Mouse (Mus musculus) lung, embryonic 14.5 days (tissue): Measurements from ENCODE around the gene Hapln2. TPM values are rescaled to one million over a fixed set of nuclear protein-coding genes. Genes with fewer than 3 reads are reported as not detected.
A peak's percentile ranks its signal among the peaks of the same experiment; 100 is the strongest.

ENCODE experiments used
- ATAC-seq: fragments of 200-750 bp; cut with Nextera tagmentation; 2 replicates; pipeline ENCODE4 v1.8.0; 2017; ENCODE audit warnings: mild to moderate bottlenecking, moderate TSS enrichment, moderate library complexity; ENCODE audit not compliant: insufficient read depth
- DNase-seq: peaks from one replicate; pipeline ENCODE4 v3.0.0-alpha.2; 2015
- H3K27ac ChIP-seq: fragments of 300-500 bp; sonication (generic); 2 replicates; pipeline ENCODE4 v1.5.1; 2014; ENCODE audit warnings: low read depth, mild to moderate bottlenecking, moderate library complexity
- H3K27me3 ChIP-seq: fragments of 300-500 bp; sonication (generic); 2 replicates; pipeline ENCODE4 v1.6.1; 2014; ENCODE audit warnings: low read length, control low read depth; ENCODE audit not compliant: insufficient read depth
- H3K36me3 ChIP-seq: fragments of 300-500 bp; sonication (generic); 2 replicates; pipeline ENCODE4 v1.6.1; 2014; ENCODE audit warnings: control low read depth; ENCODE audit not compliant: insufficient read depth
- H3K4me1 ChIP-seq: fragments of 300-500 bp; sonication (generic); 2 replicates; pipeline ENCODE4 v1.6.1; 2014; ENCODE audit warnings: antibody characterized with exemption, control low read depth; ENCODE audit not compliant: insufficient read depth
- H3K4me2 ChIP-seq: fragments of 300-500 bp; sonication (generic); 2 replicates; pipeline ENCODE4 v1.6.1; 2014; ENCODE audit warnings: mild to moderate bottlenecking
- H3K4me3 ChIP-seq: fragments of 300-500 bp; sonication (generic); 2 replicates; pipeline ENCODE4 v1.5.1; 2014; ENCODE audit warnings: low read depth, low read length
- H3K9ac ChIP-seq: fragments of 300-500 bp; sonication (generic); 2 replicates; pipeline ENCODE4 v1.6.1; 2014
- H3K9me3 ChIP-seq: fragments of 300-500 bp; sonication (generic); 2 replicates; pipeline ENCODE4 v1.6.1; 2016; ENCODE audit warnings: low read depth, low read length, control low read depth
- CTCF ChIP-seq: IDR thresholded peaks from 2 replicates; pipeline ENCODE4 v1.5.1; 2016; ENCODE audit warnings: antibody characterized with exemption, low read depth
- WGBS: fragments of 180-500 bp; shearing (Covaris S2); extraction: QIAGEN DNeasy Blood & Tissue Kit; methylation state at CpG from one replicate; pipeline ENCODE4 v1.1.7; 2014; 5-methylcytosine and 5-hydroxymethylcytosine counted together
- polyA plus RNA-seq: library from polyadenylated mRNA; unstranded; fragments of >200 nt; fragmentation: Nextera tagmentation; extraction: Ambion mirVana; gene quantifications from 2 replicates; pipeline ENCODE4 v1.2.1, GENCODE M21; 2014

Gene Hapln2
- polyA plus RNA-seq, 1 experiment from 2014 or later, result not detected

DNA sequence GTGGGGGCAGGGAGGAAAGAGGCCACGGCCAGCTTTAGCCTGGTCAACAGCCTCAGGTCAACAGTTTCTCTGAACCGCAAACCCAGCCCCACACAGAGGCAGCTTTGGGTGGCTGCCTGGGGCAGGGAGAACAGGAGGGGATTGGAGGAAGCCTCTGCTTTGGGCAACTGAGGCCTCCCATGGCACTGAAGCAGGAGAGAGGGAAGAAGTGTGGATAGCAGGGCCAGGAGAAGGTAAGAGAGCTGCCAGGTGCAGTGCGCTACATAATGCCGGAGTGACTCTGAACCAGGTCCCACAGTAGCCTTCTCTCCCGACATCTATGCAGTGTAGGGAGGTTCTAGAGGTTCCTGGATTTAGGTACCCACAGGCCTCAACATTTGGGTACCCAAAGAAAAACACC, 46.7 kb downstream of the Hapln2 start:
- no peak for DNase-seq
- ATAC-seq, result no peak
- no peak overlapping the region for H3K4me2 ChIP-seq
- TF ChIP-seq CTCF, result no peak
- H3K27ac ChIP-seq, result peak overlapping the region; percentile 18; the same call in 1 of the 2 replicates
- no peaks in the 10 kb centered on the region for H3K27me3 ChIP-seq
- H3K36me3 ChIP-seq, result peaks cover 2% of the 10 kb centered on the region; the same call in 1 of the 2 replicates
- WGBS, result 61% methylated on average over 5 of the region's 5 CpGs
- H3K4me1 ChIP-seq, result peaks cover 41% of the 10 kb centered on the region
- H3K4me3 ChIP-seq, result no peak overlapping the region
- H3K9ac ChIP-seq, result no peak overlapping the region
- H3K9me3 ChIP-seq, result no peaks in the 10 kb centered on the region

DNA sequence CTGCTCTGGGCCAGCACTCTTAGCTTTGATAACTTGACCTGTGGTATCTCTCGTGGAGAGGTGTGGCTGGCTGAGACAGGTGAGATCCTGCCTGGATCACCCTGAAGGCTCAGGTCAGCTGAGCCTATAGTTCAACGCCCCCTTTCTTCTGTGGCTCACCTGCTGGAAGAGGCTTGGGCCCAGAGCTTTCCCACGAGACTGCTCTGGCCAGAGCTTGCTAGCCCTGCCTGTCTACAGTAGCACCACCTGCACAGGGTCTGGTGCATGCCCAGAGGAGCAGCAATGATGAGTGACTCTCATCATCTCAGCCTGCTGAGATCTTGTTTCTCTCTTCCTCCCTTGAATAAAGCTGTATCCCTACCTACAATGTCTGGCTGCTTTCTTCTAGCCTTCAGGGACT, 47.3 kb downstream of the Hapln2 start:
- Histone ChIP-seq H3K4me1 (peaks cover 35% of the 10 kb centered on the region), H3K4me2 (no peak overlapping the region), H3K27ac (peak overlapping the region; percentile 18; the same call in 1 of the 2 replicates), H3K9ac (no peak overlapping the region), H3K36me3 (peaks cover 9% of the 10 kb centered on the region; the same call in 1 of the 2 replicates), H3K4me3 (no peak overlapping the region), H3K9me3 (no peaks in the 10 kb centered on the region), H3K27me3 (no peaks in the 10 kb centered on the region)
- TF ChIP-seq CTCF, result no peak
- 42% methylated on average over 3 of the region's 3 CpGs for WGBS
- DNase-seq (no peak), ATAC-seq (no peak)

DNA sequence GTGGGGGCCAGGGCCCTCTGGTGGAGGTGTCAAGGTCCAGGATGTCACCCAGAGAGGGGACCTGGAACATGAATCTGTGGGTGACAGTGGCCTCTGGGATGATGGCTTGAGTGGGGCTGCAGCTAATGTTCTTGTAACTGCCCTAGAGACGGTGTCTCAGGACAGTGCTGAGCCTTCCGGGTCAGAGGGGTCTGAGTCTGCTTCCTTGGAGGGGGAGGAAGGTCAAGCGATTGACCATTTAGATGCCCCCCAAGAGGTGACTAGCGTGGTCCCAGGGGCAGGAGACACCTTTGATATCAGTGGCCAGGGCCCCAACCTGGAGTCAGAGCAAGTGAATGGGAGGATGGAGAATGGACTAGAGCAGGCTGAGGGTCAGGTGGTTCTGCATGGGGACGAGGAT, 47.9 kb downstream of the Hapln2 start:
- no peaks in the 10 kb centered on the region for H3K9me3 ChIP-seq
- H3K27me3 ChIP-seq, result no peaks in the 10 kb centered on the region
- 80% methylated on average over 5 of the region's 5 CpGs for WGBS
- H3K36me3 ChIP-seq, result peaks cover 13% of the 10 kb centered on the region; the same call in 1 of the 2 replicates
- H3K4me2 ChIP-seq, result no peak overlapping the region
- no peak overlapping the region for H3K4me3 ChIP-seq
- ATAC-seq (no peak), DNase-seq (no peak)
- TF ChIP-seq CTCF, result no peak
- peaks cover 35% of the 10 kb centered on the region for H3K4me1 ChIP-seq
- H3K9ac ChIP-seq, result no peak overlapping the region
- H3K27ac ChIP-seq, result no peak overlapping the region

DNA sequence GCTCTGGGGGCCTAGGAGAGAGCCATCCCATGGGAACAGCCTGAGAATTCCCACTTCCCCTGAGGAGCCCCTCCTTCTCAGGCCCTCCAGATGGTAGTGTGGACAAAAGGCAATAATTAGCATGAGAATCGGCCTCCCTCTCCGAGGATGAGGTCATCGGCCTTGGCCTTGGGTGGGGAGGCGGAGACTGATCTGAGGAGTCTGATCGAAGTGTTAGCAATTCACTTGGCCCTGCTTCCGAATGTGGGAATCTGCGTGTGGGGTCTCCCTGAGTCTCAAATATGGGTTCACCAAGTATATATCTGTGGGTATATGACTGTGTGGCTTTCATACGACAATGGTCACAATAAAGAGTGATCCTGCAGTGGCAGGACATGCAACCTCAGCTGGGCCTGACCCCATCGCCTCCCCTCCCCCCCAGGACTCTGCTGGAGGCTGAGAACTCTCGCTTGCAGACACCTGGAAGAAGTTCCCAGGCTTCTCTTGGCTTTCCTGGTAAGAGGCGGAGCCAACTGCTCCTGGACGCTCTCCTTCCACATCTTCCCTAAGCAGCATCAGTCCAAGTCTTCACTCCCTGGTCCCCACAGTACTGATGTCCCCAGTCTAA, 52.9 kb downstream of the Hapln2 start:
- peaks cover 13% of the 10 kb centered on the region; the same call in 1 of the 2 replicates for H3K36me3 ChIP-seq
- H3K27me3 ChIP-seq, result no peaks in the 10 kb centered on the region
- peaks cover 34% of the 10 kb centered on the region for H3K4me1 ChIP-seq
- no peaks in the 10 kb centered on the region for H3K9me3 ChIP-seq
- H3K27ac ChIP-seq, result peak overlapping the region; percentile 67
- ATAC-seq, result no peak
- peak overlapping the region; percentile 96 for H3K4me2 ChIP-seq
- peak overlapping the region; percentile 40 for H3K9ac ChIP-seq
- peak overlapping the region; percentile 66 for H3K4me3 ChIP-seq
- WGBS, result 25% methylated on average over 12 of the region's 12 CpGs
- peak; percentile 57 for DNase-seq
- no peak for TF ChIP-seq CTCF

DNA sequence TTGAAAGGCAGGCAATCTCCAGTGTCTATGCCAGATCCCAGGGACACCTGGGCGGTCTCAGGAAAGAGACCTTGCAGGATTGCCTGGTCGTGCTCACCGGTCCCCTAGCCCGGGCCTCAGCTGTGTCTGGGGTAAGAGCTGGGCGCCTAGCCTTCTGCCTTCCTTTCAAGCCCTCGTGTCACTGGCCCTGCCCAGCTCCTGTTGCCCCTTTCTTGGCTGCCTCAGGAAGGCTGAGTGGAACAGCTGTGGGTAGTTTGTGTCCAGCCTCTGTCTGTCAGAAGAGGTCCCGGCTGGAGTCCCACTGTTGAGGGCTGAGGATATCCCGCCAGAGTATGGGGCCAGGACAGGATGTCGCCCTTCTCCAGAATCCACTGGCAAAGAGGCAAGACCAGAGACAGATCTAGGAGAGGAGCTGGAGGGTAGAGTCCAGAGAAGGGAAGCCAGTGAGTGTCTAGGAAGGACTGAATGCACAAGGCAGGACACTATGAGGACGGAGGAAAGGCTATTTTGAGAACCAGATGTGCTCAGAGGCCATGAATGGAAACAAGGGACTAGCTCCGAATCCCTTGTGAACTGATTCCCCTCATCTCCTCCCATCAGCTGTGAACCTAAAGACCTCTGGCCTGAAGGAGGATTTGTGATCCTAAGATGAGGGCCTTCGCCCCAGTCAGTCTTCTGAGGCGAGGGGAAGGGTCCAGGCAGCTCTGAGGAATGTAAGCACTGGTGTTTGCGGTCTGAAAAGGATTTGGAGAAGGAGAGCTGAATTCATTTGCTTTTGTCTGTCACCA, 53.6 kb downstream of the Hapln2 start:
- Histone ChIP-seq H3K27me3 (no peaks in the 10 kb centered on the region), H3K36me3 (peaks cover 13% of the 10 kb centered on the region; the same call in 1 of the 2 replicates), H3K4me2 (peak overlapping the region; percentile 96), H3K4me3 (peak overlapping the region; percentile 66), H3K27ac (peak overlapping the region; percentile 67), H3K9me3 (no peaks in the 10 kb centered on the region), H3K9ac (peak overlapping the region; percentile 40), H3K4me1 (peaks cover 34% of the 10 kb centered on the region)
- TF ChIP-seq CTCF, result no peak
- 40% methylated on average over 14 of the region's 14 CpGs for WGBS
- DNase-seq (no peak), ATAC-seq (no peak)

DNA sequence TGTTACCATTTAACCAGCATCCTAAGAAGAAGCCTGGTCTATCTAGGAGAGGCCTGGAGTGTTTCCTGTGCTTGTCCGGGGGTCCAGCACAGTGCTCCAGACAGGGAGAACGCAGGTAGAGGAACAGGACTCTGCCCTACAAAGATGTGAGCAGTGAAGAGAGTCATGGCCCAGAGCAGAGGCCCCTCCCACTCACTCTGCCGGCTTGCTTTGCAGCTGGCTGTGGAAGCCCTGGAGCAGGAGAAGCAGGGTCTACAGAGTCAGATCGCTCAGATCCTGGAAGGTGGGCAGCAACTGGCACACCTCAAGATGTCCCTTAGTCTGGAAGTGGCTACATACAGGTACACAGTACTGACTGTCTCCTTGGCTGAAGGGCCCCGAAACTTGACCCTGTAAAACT, 54.6 kb downstream of the Hapln2 start:
- peak; percentile 52 for DNase-seq
- Histone ChIP-seq H3K4me3 (peak overlapping the region; percentile 66), H3K4me1 (peaks cover 34% of the 10 kb centered on the region), H3K4me2 (peak overlapping the region; percentile 96), H3K9me3 (no peaks in the 10 kb centered on the region), H3K9ac (peak overlapping the region; percentile 73), H3K36me3 (peaks cover 13% of the 10 kb centered on the region; the same call in 1 of the 2 replicates), H3K27me3 (no peaks in the 10 kb centered on the region), H3K27ac (no peak overlapping the region)
- WGBS, result 26% methylated on average over 5 of the region's 5 CpGs
- no peak for ATAC-seq
- TF ChIP-seq CTCF, result no peak

DNA sequence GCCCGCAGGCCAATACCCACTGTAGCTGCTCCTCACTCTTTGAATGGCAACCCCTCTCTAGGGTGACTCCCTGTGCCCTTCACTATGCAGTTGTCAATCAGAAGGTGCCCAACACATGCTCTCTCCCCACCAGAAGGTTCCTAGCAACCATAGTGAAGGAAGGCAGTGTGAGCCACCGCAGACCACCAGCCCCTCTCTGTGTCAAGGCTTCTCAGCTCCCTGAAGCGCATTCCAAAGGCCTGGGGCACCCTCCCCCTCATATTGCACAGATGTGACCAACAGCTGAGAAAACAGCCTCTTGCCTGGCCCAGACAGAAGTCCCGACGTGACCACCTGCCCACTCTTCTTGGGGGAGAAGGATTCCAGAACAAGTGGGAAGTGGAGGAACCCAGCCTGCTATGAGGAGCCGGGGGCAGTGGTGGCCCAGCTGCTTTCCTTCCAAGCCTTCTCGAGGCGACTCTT, 55.1 kb downstream of the Hapln2 start:
- Histone ChIP-seq H3K27ac (no peak overlapping the region), H3K4me3 (peak overlapping the region; percentile 66), H3K9ac (peak overlapping the region; percentile 73), H3K9me3 (no peaks in the 10 kb centered on the region), H3K4me2 (peak overlapping the region; percentile 96), H3K4me1 (peaks cover 34% of the 10 kb centered on the region), H3K27me3 (no peaks in the 10 kb centered on the region), H3K36me3 (peaks cover 13% of the 10 kb centered on the region; the same call in 1 of the 2 replicates)
- DNase-seq (no peak), ATAC-seq (no peak)
- TF ChIP-seq CTCF, result no peak
- WGBS, result 9% methylated on average over 8 of the region's 8 CpGs

Other genes starting within 250 kb of the Hapln2 start
- 0.22 and 0.39 TPM in 2 replicates for gene Ntrk1, start 232.4 kb downstream of the Hapln2 start, polyA plus RNA-seq
- 0.05 TPM in 1 of 2 replicates, not detected in the other for gene Insrr, start 230.6 kb downstream of the Hapln2 start, polyA plus RNA-seq
- 30.2 and 31.7 TPM in 2 replicates for gene Pear1, start 203.3 kb downstream of the Hapln2 start, polyA plus RNA-seq
- 0.09 TPM in 2 replicates for gene Sh2d2a, start 180.8 kb downstream of the Hapln2 start, polyA plus RNA-seq
- gene Prcc, start 142.0 kb downstream of the Hapln2 start, polyA plus RNA-seq, result 13.4 and 14.2 TPM in 2 replicates
- 287 and 288 TPM in 2 replicates for gene Hdgf, start 121.3 kb downstream of the Hapln2 start, polyA plus RNA-seq
- gene Mrpl24, start 108.1 kb downstream of the Hapln2 start, polyA plus RNA-seq, result 64.8 and 65.5 TPM in 2 replicates
- gene Isg20l2, start 97.3 kb downstream of the Hapln2 start, polyA plus RNA-seq, result 44.0 and 50.5 TPM in 2 replicates
- 16.4 and 19.6 TPM in 2 replicates for gene Rrnad1, start 96.9 kb downstream of the Hapln2 start, polyA plus RNA-seq
- gene Crabp2, start 78.9 kb downstream of the Hapln2 start, polyA plus RNA-seq, result 7.7 and 10.3 TPM in 2 replicates
- gene Nes, start 56.5 kb downstream of the Hapln2 start, polyA plus RNA-seq, result 24.6 and 27.1 TPM in 2 replicates
- not detected in 2 replicates for gene Bcan, start 27.4 kb downstream of the Hapln2 start, polyA plus RNA-seq
- 35.8 and 40.6 TPM in 2 replicates for gene Gpatch4, start 15.5 kb upstream of the Hapln2 start, polyA plus RNA-seq
- 183 and 192 TPM in 2 replicates for gene Naxe, start 30.9 kb upstream of the Hapln2 start, polyA plus RNA-seq
- not detected in 2 replicates for gene Ttc24, start 50.7 kb upstream of the Hapln2 start, polyA plus RNA-seq
- gene Iqgap3, start 54.4 kb upstream of the Hapln2 start, polyA plus RNA-seq, result 31.2 and 32.5 TPM in 2 replicates
- 24.7 and 25.4 TPM in 2 replicates for gene Mef2d, start 114.8 kb upstream of the Hapln2 start, polyA plus RNA-seq
- gene Rhbg, start 227.1 kb upstream of the Hapln2 start, polyA plus RNA-seq, result not detected in 2 replicates